Mouse (Mus musculus): ENCODE results near the gene Arhgap40.

Gene Arhgap40

DNA sequence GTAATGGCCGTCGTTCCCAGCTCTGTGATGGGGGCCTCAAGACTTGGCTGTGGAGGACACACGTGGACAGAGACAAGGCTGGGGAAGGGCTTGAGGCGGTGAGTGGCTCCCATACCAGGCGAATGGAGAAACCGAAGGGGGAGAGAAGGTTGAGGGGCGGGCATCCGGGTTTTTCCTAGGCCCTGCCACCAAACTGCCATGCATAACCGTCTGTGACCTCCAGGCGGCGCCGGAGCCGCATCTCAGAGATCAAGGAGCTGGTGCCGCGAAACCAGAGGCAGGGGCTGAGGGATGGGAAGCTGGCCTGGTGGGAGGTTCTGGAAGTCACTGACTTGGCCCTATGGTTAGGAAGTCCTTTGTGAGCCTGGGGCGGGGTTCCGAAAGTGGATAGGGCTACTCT is 34.2 kb downstream of the Arhgap40 start:
- intact Hi-C loops (cut with DNase I), result loop anchor here (5.0 to 10.0 kb wide), 2 partner anchors 96 to 318 kb away; no protein-coding TSS in a partner anchor

DNA sequence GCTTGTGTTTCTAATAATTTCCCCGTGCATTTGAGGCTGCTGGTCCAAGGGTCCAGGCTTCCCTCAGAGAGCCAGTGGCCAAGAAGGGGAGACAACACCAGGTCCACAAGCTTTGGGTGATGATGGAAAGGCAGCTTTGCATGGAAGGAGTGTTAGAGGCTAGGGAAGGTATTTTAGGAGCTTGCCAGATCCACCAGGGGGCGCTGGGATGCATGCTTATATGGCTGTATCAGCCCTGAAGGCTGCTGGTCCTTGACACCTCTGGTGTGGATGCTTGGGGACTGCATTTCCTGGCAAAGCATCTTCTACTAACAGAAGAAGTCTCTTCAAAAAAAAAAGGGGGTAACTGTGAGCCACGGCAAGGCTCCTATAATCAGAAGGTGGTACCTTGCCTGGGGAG is 37.5 kb downstream of the Arhgap40 start:
- intact Hi-C loops (cut with DNase I), result loop anchor here (5.0 kb wide), 2 partner anchors 77 to 192 kb away; no protein-coding TSS in a partner anchor

DNA sequence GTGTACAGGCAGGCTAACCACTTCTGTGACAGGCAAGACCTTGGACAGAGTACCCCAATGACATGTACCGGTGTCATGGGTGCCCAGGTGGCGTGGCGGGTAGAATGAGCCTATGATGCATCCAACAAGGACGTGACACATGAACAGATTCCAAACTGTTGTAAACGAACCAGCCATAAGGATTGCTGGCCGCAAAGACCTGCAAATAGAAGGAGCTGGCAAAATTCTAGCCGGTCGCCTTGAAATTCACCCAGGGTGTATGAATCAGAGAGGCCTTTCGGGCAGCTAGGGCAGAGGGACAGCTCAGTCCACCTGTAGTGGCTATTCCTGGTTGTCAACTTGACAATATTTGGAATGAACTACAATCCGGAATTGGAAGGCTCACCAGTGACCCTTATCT is 41.8 kb downstream of the Arhgap40 start:
- intact Hi-C loops (cut with DNase I), result loop anchor here (5.0 kb wide), 2 partner anchors 73 to 188 kb away; no protein-coding TSS in a partner anchor

DNA sequence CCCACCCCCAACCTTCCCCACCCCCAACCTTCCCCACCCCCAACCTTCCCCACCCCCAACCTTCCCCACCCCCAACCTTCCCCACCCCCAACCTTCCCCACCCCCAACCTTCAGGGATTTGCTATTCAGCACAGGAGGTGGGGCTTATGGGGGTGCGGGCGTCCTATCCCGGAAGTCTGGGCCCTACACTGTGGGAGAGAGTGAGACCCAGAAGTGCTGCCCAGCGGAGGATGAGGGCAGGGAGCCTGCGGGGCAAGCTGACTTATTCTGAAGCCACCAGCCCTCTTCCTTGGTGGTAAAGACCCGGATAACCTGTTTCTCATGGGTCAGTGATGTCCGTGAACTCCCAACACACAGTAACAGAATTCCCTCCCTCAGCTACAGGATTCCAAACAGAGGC is 42.7 kb downstream of the Arhgap40 start:
- intact Hi-C loops (cut with DNase I), result no loop called here

DNA sequence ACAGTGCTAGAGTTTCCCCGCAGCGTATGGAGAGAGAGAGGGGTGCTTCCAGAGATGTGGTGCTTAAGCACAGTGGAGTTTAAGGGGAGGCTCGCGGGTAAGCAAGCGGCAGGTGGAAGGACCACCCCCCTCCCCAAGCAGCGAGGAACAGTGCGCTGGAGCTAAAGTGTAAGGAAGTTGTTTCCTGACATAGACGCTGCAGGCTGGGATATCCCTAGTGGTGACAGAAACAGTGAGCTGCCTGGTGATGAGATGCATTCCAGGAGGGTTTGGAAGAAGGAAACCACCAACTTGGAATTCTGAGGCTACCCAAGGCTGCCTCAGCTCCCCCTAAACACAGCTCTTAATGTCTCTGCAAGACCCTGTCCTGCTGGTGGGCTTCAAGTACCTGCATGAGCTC is 43.2 kb downstream of the Arhgap40 start:
- intact Hi-C loops (cut with DNase I), result no loop called here

DNA sequence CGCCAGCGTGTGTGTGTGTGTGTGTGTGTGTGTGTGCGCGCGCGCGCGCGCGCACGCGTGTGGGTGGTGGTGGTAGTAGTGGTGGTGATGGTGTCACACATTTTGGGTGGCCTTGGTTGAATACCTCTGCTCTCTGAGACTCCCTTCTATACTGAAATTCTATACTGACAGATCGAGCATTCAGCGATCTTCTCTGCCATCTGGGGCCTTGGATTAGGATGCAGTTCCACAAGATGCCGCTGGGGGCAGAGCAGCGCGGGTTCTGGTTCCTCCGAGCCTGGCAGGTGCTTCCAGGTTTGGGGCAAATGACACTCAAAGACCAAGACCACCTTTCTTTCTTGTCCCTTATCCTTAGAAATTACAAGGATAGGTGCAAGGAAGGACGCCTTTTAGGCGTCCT is 43.6 kb downstream of the Arhgap40 start:
- intact Hi-C loops (cut with DNase I), result no loop called here

DNA sequence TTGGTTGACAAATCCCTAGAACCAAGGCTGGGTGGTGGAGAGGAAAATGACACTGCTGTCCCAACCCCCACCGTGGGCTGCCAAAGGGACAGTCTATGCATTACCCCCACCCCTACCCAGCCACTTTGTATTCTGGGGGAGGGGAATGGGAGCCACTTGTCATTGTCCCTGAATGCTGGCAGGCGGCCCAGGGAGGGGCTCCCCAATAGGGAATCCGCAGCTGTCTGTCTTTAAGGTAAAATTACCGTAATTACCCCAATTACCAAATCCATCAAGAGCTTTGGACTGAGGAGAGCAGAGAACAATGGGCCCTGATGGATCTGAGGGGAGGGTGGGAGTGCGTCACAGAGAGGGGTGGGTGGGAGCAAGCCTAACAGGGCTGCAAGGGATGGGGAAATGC is 44.2 kb downstream of the Arhgap40 start:
- intact Hi-C loops (cut with DNase I), result no loop called here

DNA sequence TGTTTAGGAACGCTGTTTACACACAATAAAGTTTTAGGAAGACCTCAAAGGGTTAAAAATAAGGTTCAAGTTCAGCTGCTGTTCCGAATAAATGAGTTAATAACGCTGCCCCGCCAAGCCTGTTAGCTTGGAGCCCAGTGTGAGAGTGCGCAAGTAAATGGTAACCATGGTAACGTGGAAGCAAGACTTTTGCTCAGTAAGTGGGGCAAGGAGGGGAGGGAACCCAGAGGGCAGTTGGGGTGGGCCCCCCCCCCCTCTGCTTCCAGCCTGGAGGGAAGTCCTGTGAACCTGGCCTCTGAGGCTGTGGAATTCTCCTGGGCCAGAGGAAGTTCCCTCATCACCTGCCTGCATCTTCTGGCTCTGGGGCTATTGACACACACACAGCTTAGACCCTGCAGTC is 47.3 kb downstream of the Arhgap40 start:
- intact Hi-C loops (cut with DNase I), result no loop called here

DNA sequence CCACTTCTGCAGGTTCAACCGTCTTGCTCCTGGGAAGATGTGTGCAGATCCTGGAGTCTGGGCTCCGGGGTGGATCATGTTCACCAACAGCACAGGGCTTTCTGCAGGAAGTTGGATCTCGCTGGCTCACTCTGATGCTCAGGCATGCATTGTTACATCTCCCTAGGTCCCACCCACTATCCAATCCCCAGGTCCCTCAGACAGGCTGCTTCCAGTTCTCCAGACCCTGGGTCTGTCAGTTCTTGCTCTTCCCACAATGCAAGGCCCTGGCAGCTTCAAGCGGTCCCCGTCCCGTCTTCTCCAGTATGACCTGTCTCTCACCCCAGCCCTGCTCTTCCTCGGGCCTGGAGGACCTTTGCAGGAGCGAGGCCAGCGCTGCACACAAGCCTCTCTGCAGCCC is 48.2 kb downstream of the Arhgap40 start:
- intact Hi-C loops (cut with DNase I), result no loop called here

DNA sequence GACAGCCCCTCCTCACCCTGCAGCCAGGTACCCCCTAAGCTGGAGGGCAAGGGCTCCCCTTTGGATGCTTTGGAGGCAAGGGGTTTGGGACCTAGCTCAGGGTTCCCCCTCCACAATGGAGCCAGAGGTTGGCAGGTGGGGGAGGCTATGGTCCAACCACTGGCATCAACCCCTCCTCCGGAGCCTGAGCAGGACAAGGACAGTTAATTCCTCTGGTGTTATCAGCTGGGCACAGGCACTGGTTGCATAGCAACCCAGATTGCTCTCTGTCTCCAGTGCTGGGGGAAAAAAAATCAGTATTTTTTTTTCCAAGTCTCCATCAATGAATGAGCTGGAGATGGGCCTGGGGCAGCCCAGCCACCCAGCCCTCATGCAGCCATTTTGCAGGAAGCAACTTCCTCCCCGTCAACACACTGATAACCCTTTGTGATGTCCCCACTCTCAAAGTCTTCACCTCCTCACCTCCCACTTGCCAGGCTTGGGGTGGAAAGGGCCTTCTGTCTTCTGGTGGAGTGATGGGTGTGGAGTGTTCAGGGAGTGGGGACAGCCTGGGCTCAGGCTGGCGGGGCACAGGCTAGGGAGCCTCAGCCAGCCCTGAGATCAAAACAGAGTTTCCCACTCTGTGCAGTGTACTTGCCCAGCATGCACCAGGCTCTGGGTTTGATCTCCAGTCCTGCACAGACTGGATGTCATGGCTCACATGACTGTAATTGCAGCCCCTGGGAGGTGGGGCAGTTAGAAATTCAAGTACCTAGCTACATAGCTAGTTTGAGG is 49.0 kb downstream of the Arhgap40 start:
- intact Hi-C loops (cut with DNase I), result no loop called here

DNA sequence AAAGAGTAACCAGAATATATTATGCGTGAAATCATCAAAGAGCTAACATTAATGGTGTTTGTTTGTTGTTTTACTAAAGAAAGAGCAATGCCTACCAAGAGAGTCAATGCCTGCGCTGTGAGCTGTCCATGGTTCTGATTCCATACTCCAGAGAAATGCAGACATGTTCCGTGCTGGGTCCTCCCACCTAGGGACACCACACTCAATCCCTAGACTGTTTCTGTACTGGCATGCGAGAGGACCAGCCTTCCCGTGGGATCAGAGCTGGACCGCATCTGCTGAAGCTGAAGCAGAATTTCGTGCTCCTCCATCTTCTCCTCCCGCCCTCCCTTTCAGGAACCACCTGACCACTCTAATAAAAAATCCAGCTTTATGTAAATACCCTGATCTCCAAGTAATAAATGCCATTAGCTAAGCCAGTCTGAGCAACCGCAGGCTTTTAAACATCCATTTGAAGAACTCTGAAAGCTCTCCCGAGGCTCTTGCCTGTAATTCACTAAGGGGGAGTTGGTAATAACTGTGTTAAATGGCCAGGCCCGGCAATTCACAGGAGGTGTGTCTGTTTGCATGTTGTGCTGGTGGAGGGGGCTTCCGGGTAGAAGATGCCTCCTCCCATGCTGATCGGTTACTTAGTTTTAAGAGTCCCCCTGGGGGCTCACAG is 58.0 kb downstream of the Arhgap40 start:
- intact Hi-C loops (cut with DNase I), result no loop called here

DNA sequence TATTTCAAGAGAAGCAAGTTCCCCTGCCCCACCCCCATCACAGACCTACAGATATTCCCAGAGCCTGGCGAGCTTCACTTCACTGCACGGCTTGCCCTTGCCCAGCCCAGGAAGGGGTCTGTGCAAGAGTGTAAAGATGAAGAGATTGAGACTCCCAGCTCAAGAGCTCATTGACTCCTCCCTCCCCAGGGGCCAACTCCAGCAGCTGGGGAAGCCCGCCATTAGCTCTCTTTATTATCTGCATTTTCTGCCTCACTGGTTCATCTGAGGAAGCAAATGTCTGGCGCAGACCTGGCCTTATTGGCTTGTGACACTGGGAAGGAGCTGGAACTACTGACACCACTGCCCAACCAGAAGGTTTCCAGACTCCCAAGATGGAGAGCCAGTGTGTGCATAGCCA is 67.4 kb downstream of the Arhgap40 start:
- intact Hi-C loops (cut with DNase I), result no loop called here

DNA sequence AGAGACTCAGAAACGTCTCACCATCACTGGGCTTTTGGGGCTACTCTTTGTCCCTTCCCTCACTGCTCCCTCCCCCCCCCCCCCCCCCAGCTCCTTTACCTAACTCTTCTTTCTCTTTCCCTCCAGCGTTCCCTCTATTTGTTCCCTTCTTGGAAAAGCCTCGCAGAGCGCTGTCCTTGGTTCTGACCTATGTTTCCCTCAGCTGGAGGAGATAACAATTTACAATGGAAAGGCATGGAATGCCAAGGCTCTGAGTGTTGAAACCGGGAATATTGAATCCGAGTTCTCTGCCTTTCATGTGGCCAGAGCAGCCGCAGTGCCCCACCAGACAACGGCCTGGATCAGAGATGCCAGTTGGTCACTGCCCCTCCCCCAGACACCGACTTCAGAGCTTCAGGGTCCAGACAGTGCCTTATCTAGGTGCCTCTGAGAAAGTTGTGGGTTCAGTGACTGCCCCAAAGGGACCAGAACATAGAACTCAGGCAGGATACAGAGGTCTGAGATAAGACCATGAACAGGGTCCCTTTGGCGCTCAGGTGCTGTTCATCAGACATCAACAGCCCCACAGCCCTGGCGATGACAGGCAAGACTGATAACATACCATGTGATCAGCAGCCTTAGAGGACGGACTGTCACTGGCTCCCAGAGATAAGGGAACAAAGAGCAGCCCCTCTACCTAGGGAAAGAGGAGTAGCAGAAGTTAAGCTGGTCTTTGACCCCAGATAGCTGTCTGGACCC is 72.2 kb downstream of the Arhgap40 start:
- intact Hi-C loops (cut with DNase I), result no loop called here

DNA sequence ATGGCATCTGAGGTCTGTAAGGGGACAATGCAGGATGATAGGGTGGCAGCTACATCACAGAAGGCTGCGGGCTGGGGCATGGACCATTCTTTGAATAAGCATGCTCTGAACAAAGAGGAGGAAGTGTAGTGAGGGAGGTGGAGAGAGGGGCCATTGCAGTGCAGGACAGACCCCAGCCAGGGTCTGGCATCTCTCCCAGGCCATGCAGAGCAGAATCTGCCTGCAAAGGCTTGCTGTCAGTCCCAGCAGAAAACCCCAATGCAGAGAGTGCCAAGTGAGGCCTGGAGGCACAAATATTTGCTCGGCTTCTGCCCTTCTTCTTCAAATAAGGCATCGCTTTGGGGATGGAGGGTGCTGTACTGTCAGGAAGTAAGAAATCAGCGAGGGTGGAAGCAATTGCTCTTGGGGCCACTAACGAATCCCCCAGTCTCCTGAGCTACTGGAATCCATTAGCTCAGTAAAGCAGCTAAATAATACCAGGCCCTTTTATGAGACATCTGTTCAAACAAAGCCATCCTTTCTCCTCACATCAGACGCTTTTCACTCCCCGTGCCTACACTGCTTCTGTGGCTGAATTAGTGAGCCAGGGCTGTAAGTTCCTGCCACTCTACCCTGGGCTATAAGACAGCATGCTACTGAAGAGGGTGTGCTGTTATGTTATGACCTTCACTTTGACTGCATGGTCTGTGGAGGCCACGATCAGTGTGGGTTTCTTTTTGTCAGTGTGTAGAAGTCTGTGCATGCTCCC is 76.1 kb downstream of the Arhgap40 start:
- intact Hi-C loops (cut with DNase I), result no loop called here

DNA sequence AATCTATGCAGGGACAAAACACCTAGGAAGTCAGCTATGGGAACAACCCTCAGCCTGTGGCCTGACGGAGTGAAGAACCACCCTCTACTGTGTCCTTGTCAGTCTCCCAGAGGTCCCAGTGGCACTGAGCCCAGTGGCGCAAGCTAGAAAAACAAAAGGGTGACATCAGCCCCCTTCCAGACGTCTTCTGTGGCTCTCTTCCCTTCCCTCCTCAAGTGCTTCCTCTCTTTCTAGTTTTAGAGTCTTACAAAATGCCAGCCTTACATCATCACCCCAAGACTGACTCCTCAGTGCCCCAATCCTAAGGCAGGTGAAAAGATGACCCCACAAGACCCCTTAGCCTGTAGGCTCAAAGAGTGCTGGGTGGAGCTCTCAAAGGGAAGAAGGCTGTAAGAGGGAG is 77.9 kb downstream of the Arhgap40 start:
- intact Hi-C loops (cut with DNase I), result no loop called here

DNA sequence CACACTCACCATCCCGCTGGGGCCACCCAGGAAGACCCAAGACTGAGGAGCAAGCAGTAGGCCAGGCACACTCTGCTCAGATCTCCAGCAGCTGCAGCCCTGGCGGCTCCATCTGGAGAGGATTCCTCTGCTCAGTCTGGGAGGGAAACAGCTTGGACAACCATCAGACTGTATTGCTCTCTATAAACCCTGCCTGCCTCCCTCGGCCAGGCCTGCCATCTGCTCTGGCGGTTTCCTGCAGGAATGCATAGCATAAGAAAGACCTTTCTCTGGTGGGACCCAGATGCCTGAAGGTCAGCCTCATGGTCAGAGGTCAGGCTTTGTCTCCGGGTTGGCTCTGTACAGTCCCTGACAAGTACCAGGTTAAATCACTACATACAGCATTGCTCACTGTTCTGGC is 78.7 kb downstream of the Arhgap40 start:
- intact Hi-C loops (cut with DNase I), result no loop called here

DNA sequence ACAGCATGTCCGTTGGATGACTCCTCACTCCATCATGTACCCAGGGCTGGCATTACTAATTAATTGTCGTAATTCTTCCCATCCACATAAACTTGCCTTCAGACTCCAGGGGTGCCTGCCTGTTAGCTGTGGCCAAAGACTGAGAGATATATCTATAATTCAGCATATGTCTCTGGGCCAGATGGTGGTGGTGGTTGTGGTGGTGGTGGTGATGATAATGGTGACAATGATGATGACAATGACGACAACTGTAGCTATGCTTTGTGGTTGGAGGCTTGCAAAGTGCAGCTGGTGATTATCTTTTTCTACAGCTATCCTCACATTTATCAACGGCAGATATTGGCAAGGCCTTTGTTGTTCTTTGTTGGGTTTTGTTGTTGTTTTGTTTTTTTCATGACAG is 80.8 kb downstream of the Arhgap40 start:
- intact Hi-C loops (cut with DNase I), result no loop called here

DNA sequence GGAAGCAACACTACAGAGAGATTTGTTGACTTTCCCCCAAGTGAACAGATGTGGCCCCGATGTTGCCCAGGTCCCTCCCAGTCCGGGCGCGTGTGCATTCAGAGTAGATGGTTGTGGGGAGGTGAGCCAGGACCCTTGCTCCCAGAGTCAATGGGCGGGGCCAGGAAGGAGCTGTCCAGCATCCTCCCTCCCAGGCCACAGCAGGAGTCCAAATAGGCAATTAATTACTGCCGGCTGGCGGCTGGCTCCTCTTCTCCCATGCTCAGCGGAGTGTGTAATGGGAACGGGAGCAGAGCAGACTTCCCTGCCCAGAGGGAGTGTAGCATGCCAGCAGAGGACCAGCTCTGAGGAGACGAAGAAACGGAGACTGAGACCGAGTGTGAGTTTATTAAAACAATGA is 82.5 kb downstream of the Arhgap40 start:
- intact Hi-C loops (cut with DNase I), result no loop called here

DNA sequence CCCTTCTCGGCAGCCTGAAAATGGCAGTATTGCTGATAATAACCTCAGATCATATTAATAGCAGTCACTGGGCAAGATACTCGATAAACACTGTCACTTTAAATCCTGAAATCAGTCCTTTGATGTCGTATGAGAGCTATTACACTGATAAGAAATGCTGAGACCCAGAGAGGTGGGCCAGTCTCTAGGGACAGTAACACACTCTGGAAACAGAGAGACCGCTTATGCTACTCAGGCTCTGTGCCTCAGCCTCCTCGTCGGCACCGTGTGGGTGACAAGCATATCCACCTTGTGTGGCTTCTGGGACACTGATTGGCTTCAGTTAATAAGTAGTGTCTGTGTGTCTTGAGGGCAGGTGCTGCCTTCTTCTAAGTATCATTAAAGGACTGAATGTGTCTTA is 83.0 kb downstream of the Arhgap40 start:
- intact Hi-C loops (cut with DNase I), result no loop called here

DNA sequence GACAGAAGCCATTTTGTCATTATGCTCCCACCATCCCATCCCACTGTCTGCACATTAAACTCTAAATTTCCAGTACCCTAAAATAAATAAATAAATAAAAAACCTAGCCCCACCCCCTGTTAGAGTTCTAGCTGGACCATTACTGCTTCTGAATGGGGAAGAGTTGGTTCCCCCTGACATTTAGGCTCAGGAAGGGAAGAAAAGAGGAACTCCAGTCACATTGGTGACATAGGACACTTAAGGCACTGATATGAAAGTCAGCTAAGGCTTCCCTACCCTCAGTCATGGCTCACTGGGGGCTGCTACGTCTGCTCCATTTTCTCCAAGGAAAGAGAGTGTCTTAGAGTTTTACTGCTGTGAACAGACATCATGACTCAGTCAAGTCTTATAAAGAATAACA is 84.2 kb downstream of the Arhgap40 start:
- intact Hi-C loops (cut with DNase I), result no loop called here

All from adrenal gland (tissue).